Mouse (Mus musculus) brain, embryonic 14.5 days (tissue): ENCODE results near the gene Nme7.

ENCODE experiments used
- CTCF ChIP-seq: fragments of 200-500 bp; IDR thresholded peaks from 2 replicates; pipeline ENCODE4 v1.5.1; 2012; ENCODE audit warnings: inconsistent platforms, mild to moderate bottlenecking, moderate library complexity, borderline replicate concordance; ENCODE audit not compliant: insufficient read depth, insufficient read length; ENCODE audit errors: extremely low read depth
- POLR2A ChIP-seq: fragments of 200-500 bp; IDR thresholded peaks from 2 replicates; pipeline ENCODE4 v1.6.1; 2012; ENCODE audit warnings: mild to moderate bottlenecking, inconsistent platforms, borderline replicate concordance; ENCODE audit not compliant: poor library complexity, insufficient read depth, insufficient read length, severe bottlenecking; ENCODE audit errors: extremely low read depth

- TF ChIP-seq POLR2A (peak; percentile 90), CTCF (no peak)
Observed at GRCm38 (mm10) chr1:164458245-164458613, 154.3 kb downstream of the Nme7 start, which contains the start of gene Atp1b1.
